Mouse (Mus musculus) intestine, embryonic 16.5 days (tissue): ENCODE data around the gene Pgls. TPM values are rescaled to one million over a fixed set of nuclear protein-coding genes. Genes with fewer than 3 reads are reported as not detected.

ENCODE experiments used
- ATAC-seq: fragments of 200-750 bp; cut with Nextera tagmentation; 2 replicates; pipeline ENCODE4 v1.8.0; 2017; ENCODE audit warnings: moderate TSS enrichment, moderate library complexity
- H3K27ac ChIP-seq: fragments of 300-500 bp; sonication (generic); 2 replicates; pipeline ENCODE4 v1.5.1; 2014; ENCODE audit warnings: mild to moderate bottlenecking, low read length
- H3K27me3 ChIP-seq: fragments of 300-500 bp; sonication (generic); replicated peaks from 2 replicates; pipeline ENCODE4 v1.6.1; 2014; ENCODE audit warnings: low read length, control low read depth, mixed read lengths; ENCODE audit not compliant: control insufficient read depth, insufficient read depth
- H3K36me3 ChIP-seq: fragments of 300-500 bp; sonication (generic); 2 replicates; pipeline ENCODE4 v1.6.1; 2014; ENCODE audit warnings: low read length, control low read depth; ENCODE audit not compliant: control insufficient read depth, insufficient read depth
- H3K4me1 ChIP-seq: fragments of 300-500 bp; sonication (generic); 2 replicates; pipeline ENCODE4 v1.6.1; 2014; ENCODE audit warnings: low read length, control low read depth, mixed read lengths; ENCODE audit not compliant: control insufficient read depth, insufficient read depth
- H3K4me2 ChIP-seq: fragments of 300-500 bp; sonication (generic); 2 replicates; pipeline ENCODE4 v1.6.1; 2014; ENCODE audit warnings: low read depth, low read length, control low read depth
- H3K4me3 ChIP-seq: fragments of 300-500 bp; sonication (generic); 2 replicates; pipeline ENCODE4 v1.5.1; 2014; ENCODE audit warnings: mild to moderate bottlenecking, low read length
- H3K9ac ChIP-seq: fragments of 300-500 bp; sonication (generic); 2 replicates; pipeline ENCODE4 v1.6.1; 2014; ENCODE audit warnings: low read depth, low read length
- H3K9me3 ChIP-seq: fragments of 300-500 bp; sonication (generic); 2 replicates; pipeline ENCODE4 v1.6.1; 2016; ENCODE audit warnings: low read length, control low read depth; ENCODE audit not compliant: control insufficient read depth
- WGBS: fragments of 180-500 bp; shearing (Covaris S2); extraction: QIAGEN DNeasy Blood & Tissue Kit; methylation state at CpG from one replicate; pipeline ENCODE4 v1.1.7; 2014; 5-methylcytosine and 5-hydroxymethylcytosine counted together
- polyA plus RNA-seq: library from polyadenylated mRNA; unstranded; fragments of >200 nt; fragmentation: Nextera tagmentation; extraction: Ambion mirVana; gene quantifications from 2 replicates; pipeline ENCODE4 v1.2.1, GENCODE M21; 2015

The Pgls gene
- polyA plus RNA-seq, 1 experiment from 2014 or later = 252 TPM

DNA sequence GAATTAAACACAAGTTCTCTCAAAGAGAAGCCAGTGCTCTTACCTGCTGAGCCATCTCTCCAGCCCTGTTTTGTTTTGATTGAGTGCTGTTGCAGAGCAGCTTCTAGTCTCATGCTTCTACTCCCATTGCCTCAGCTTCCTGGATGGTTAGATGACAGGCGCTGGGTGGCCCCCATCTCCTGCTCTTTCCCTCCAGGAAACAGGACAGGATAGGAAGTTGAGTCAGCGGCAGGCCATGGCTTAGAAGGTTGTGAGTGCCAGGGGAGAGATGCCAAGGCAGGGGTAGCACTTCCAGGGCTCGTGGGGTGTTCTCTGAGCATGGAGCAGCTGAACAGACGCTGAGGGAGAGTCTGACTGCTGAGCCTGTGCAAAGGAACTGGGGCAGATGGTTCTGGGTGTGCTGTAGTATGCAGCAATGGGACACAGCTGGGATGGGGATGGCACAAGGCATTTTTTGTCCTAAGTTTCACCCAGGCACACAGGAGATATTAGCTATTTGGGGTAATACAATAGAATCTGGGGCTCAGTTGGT is 14.1 kb upstream of the Pgls start:
- Histone ChIP-seq H3K27ac (no peak overlapping the region), H3K9me3 (no peaks in the 10 kb centered on the region), H3K27me3 (no peaks in the 10 kb centered on the region; the same call in 1 of the 2 replicates), H3K4me3 (no peak overlapping the region), H3K36me3 (0 out of 2 replicates have a peak, but pooled peaks cover 3% of the 10 kb centered on the region), H3K9ac (no peak overlapping the region), H3K4me2 (no peak overlapping the region), H3K4me1 (no peaks in the 10 kb centered on the region)
- 59% methylated on average over 4 of the region's 4 CpGs for WGBS
- ATAC-seq = no peak

DNA sequence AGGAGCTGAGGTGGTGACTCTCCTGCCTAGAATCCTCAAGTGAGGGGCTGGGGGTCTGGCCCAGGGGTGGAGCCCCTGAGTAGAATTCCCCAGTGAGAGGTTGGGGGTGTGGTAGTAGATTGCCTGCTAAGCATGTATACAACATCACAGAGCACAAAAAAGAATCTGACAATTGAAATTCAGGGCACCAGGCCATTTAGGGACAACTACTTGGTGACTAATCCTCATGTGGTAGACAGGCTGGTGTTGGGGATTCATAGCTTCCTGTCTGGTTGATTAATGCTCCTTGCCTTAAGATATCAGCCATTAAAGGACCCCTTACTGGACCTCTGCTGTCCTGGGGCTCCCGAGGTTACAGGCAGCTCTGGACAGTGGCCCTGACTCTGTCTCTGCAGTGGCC is 13.0 kb upstream of the Pgls start:
- no peak for ATAC-seq
- Histone ChIP-seq H3K27ac (no peak overlapping the region), H3K27me3 (no peaks in the 10 kb centered on the region; the same call in 1 of the 2 replicates), H3K9ac (no peak overlapping the region), H3K4me3 (no peak overlapping the region), H3K9me3 (no peaks in the 10 kb centered on the region), H3K4me2 (no peak overlapping the region), H3K4me1 (no peaks in the 10 kb centered on the region), H3K36me3 (0 out of 2 replicates have a peak, but pooled peaks cover 5% of the 10 kb centered on the region)
- WGBS = 63% methylated on average over 1 of the region's 1 CpGs

DNA sequence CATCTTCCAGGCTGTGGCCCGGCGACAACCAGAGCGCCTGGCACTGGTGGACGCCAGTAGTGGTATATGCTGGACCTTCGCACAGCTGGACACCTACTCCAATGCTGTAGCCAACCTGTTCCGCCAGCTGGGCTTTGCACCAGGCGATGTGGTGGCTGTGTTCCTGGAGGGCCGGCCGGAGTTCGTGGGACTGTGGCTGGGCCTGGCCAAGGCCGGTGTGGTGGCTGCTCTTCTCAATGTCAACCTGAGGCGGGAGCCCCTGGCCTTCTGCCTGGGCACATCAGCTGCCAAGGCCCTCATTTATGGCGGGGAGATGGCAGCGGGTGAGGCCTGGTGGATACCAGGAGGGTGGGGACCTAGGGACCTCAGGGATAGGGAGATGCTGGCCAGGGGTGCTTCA is 12.5 kb upstream of the Pgls start:
- H3K27ac ChIP-seq = no peak overlapping the region
- no peak overlapping the region for H3K4me2 ChIP-seq
- no peak overlapping the region for H3K4me3 ChIP-seq
- no peak overlapping the region for H3K9ac ChIP-seq
- 90% methylated on average over 14 of the region's 14 CpGs for WGBS
- H3K36me3 ChIP-seq = 0 out of 2 replicates have a peak, but pooled peaks cover 7% of the 10 kb centered on the region
- H3K4me1 ChIP-seq = no peaks in the 10 kb centered on the region
- ATAC-seq = no peak
- no peaks in the 10 kb centered on the region for H3K9me3 ChIP-seq
- H3K27me3 ChIP-seq = no peaks in the 10 kb centered on the region; the same call in 1 of the 2 replicates

DNA sequence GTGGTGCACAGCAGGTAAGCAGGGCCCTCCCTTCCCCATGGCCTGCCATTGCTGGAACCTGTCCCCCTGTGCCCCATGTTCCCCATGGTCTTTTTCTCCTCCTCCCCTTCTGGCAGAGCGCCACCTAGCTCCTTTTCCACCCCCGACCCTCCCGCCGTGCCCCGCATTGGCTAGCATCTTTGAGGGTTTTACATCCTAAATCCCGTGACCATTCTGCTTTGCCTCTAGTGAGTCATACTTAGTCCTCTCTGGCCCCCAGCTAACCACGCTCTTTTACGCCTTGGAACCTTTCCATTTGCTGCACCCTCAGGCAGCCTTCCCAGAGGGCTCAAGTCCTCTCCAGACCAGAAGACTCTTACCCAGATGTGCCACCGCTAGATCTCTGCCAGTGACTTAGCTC is 11.8 kb upstream of the Pgls start:
- no peak for ATAC-seq
- Histone ChIP-seq H3K4me1 (no peaks in the 10 kb centered on the region), H3K36me3 (0 out of 2 replicates have a peak, but pooled peaks cover 7% of the 10 kb centered on the region), H3K27ac (no peak overlapping the region), H3K9me3 (no peaks in the 10 kb centered on the region), H3K9ac (no peak overlapping the region), H3K4me3 (no peak overlapping the region), H3K27me3 (no peaks in the 10 kb centered on the region; the same call in 1 of the 2 replicates), H3K4me2 (no peak overlapping the region)
- whole genome bisulfite sequencing = 65% methylated on average over 9 of the region's 9 CpGs

DNA sequence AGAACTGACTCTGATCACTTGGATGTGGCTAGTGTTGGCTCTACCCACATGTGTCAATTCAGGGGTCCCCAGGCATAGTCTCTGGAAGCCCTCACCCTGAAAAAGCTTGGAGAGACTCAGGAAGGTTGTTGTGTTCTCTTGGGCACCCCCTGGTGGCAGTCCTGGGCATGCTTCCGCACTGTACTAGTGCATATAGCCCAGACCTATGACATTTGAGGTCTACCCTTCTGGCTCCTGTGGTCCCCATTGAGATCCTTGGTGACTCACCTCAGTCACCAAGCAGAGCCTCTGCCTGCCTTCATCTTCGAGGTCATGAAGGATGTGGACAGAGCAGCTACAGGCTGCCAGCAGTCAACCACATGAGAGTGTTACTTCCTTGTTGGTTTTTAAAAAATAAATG is 5.1 kb upstream of the Pgls start:
- H3K9me3 ChIP-seq = no peaks in the 10 kb centered on the region
- H3K4me1 ChIP-seq = peaks cover 6% of the 10 kb centered on the region
- peaks cover 6% of the 10 kb centered on the region; the same call in 1 of the 2 replicates for H3K36me3 ChIP-seq
- no peak overlapping the region for H3K4me2 ChIP-seq
- ATAC-seq = no peak
- no peak overlapping the region for H3K9ac ChIP-seq
- H3K27me3 ChIP-seq = no peaks in the 10 kb centered on the region
- 80% methylated on average over 2 of the region's 2 CpGs for WGBS
- H3K4me3 ChIP-seq = no peak overlapping the region
- H3K27ac ChIP-seq = no peak overlapping the region

DNA sequence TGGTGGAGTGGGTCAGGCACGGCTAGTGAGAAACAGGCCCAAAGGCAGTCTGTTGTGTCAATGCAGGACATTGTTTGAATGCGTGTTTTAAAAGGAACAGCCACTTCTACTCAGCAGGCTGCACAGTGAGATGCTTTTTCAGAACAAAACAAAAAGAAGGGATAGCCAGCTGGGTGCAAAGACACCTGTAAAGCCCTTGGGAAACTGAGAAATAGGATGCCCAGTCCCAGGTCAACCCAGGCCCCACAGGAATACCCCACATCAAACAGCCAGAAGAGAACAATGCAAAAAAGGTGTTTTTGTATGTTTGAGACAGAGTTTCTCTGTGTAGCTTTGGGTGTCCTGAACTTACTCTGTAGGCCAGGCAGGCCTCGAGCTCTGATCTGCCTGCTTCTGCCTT is 3.2 kb upstream of the Pgls start:
- ATAC-seq = no peak
- H3K4me1 ChIP-seq = peaks cover 17% of the 10 kb centered on the region
- WGBS = 71% methylated on average over 3 of the region's 3 CpGs

DNA sequence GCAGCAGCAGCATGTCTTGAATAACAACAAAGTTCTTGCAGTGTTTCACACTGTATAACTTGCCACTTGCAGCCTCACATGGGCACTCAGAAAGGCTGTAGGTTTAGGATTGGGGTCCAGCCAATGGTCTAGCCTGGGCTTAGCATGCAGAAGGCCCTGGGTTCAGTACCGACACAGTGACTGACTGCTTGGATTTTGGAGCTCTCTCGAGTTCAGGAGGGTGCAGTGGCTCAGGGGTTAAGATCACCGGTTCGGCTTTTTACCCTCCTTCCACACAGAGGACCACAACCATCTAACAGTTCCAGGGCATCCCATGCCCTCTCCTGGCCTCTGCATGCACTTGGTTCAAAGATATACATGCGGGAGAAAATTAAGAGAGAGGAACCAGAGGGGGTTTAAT is 959 bp upstream of the Pgls start:
- Histone ChIP-seq H3K4me2 (peak overlapping the region; percentile 96), H3K4me1 (peaks cover 24% of the 10 kb centered on the region), H3K9ac (peak overlapping the region; percentile 97), H3K9me3 (no peaks in the 10 kb centered on the region), H3K27me3 (no peaks in the 10 kb centered on the region), H3K27ac (peak overlapping the region; percentile 99), H3K4me3 (peak overlapping the region; percentile 87), H3K36me3 (peaks cover 3% of the 10 kb centered on the region; the same call in 1 of the 2 replicates)
- no peak for ATAC-seq
- WGBS = 24% methylated on average over 5 of the region's 5 CpGs

More for the DNA sequence above, 3.2 kb upstream of the Pgls start:
- no peak overlapping the region for H3K4me2 ChIP-seq
- no peak overlapping the region for H3K9ac ChIP-seq
- H3K36me3 ChIP-seq = peaks cover 6% of the 10 kb centered on the region; the same call in 1 of the 2 replicates
- no peak overlapping the region for H3K27ac ChIP-seq
- H3K27me3 ChIP-seq = no peaks in the 10 kb centered on the region
- H3K9me3 ChIP-seq = no peaks in the 10 kb centered on the region
- H3K4me3 ChIP-seq = no peak overlapping the region

DNA sequence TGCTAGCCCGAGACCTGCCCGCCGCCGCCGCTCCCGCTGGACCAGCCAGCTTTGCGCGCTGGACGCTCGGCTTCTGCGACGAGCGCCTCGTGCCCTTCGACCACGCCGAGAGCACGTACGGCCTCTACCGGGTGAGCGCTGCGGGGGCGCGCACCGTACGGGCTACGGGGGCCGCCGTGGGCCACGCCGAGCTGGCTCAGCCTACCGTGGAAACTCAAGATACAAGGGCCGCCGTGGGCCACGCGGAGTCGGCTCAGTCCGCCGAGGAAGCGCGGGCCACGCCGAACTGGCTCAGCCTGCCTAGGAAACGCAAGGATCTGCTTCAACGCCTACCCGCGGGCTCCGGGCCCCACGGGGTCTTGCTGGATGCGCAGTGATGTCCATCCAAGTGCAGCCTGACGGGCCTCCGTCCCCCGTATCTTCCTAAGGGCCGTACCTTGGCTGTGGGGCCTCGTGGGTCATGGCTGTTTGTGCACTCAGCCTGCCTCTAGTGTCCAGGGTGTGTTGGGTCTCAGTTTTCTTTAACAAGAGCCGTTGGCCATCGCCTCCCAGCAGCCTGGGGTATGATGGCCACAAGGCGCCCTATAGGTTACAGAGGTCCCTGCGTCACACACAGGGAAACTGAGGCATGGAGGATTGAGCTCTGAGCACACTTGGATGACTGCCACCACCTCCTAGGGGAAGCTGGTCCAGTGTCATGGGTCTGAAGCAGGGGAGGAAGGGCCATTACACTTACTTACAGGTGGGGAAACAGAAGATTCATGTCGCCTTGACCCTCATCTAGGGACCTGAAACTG is 596 bp downstream of the Pgls start:
- WGBS = 4% methylated on average over 60 of the region's 60 CpGs
- Histone ChIP-seq H3K27me3 (no peaks in the 10 kb centered on the region), H3K4me2 (peak overlapping the region; percentile 96), H3K36me3 (no peaks in the 10 kb centered on the region), H3K27ac (peak overlapping the region; percentile 99), H3K4me1 (peaks cover 24% of the 10 kb centered on the region), H3K9me3 (no peaks in the 10 kb centered on the region), H3K4me3 (peak overlapping the region; percentile 87), H3K9ac (peak overlapping the region; percentile 97)
- ATAC-seq = peak; percentile 77

DNA sequence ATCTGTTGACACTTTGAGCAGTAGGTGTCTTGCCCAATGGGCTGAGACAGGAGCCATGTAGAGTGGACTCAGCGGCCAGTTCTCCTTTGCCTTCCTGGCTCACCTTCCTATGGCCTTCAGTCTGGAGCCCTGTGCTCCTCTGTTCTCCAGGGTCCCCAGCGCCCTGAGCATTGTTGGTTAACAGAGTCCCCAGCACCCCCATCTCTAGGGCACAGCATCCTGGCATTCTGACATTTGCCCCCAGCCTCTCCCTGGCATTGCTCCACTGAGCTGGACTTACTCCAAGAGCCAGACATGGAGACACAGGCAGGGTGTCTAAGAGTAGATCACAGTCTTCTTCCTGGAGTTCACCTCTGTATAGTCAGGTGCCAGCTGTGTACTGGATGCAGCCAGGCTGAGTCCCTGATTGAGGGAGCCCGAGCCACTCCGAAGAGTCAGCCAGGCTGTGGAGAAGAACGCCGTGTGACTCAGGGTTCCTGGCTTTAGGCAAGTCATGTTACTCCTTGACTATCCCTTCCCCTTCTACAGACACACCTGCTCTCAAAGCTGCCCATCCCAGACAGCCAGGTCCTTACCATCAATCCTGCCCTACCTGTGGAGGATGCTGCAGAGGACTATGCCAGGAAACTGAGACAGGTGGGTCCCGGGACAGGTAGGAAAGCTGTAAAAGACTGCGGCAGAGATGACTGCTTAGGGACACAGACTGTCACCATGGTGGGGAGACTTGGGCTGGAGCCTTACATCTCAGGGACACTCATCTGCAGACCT is 1.8 kb downstream of the Pgls start:
- Histone ChIP-seq H3K4me2 (no peak overlapping the region), H3K27me3 (no peaks in the 10 kb centered on the region), H3K27ac (no peak overlapping the region), H3K36me3 (no peaks in the 10 kb centered on the region), H3K4me3 (no peak overlapping the region), H3K9me3 (no peaks in the 10 kb centered on the region), H3K9ac (peak overlapping the region; percentile 97; the same call in 1 of the 2 replicates), H3K4me1 (peaks cover 24% of the 10 kb centered on the region)
- 92% methylated on average over 8 of the region's 8 CpGs for WGBS
- no peak for ATAC-seq
